Mouse (Mus musculus) cortical plate, adult 2 months (tissue): ENCODE results near the gene Smad9. TPM values are rescaled to one million over a fixed set of nuclear protein-coding genes. Genes with fewer than 3 reads are reported as not detected.
A peak's percentile ranks its signal among the peaks of the same experiment; 100 is the strongest.

ENCODE experiments used
- H3K27ac ChIP-seq: fragments of 200-500 bp; 2 replicates; pipeline ENCODE4 v1.5.1; 2012; ENCODE audit warnings: low read length, control low read depth, inconsistent platforms; ENCODE audit not compliant: insufficient read depth
- H3K4me1 ChIP-seq: fragments of 200-500 bp; 2 replicates; pipeline ENCODE4 v1.6.1; 2011; ENCODE audit warnings: low read length; ENCODE audit not compliant: control insufficient read depth, insufficient read depth
- H3K4me3 ChIP-seq: fragments of 200-500 bp; 2 replicates; pipeline ENCODE4 v1.5.1; 2011; ENCODE audit warnings: mild to moderate bottlenecking, low read length, control low read depth; ENCODE audit not compliant: insufficient read depth
- CTCF ChIP-seq: fragments of 200-500 bp; IDR thresholded peaks from 2 replicates; pipeline ENCODE4 v1.5.1; 2011; ENCODE audit warnings: mild to moderate bottlenecking, control low read depth, low read length; ENCODE audit not compliant: insufficient read depth; ENCODE audit errors: extremely low read depth
- POLR2A ChIP-seq: fragments of 200-500 bp; IDR thresholded peaks from 2 replicates; pipeline ENCODE4 v1.6.1; 2011; ENCODE audit warnings: mild to moderate bottlenecking, low read length, control low read depth; ENCODE audit not compliant: insufficient read depth; ENCODE audit errors: extremely low read depth
- polyA plus RNA-seq: library from polyadenylated mRNA; depleted of rRNA; stranded (reverse); fragments of >200 nt; gene quantifications from 2 replicates; pipeline ENCODE4 v1.2.3, GENCODE M21; 2012

The Smad9 gene
- polyA plus RNA-seq, 1 experiment = 5.3 TPM

DNA sequence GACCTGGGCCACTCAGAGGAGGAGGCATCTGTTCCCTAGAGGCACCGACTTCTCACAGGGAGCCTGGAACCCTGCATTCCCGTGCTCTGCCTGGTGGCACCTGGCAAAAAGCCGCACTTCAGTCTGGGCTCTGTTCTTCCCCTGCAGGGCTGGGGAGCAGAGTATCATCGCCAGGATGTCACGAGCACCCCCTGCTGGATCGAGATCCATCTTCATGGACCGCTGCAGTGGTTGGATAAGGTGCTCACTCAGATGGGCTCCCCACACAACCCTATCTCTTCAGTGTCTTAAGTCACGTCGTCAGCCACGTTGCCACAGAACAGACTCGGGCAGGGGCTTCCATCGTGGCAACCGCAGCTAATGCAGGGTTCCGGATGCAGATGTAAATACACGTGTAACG lies 41.8 kb downstream of the Smad9 start:
- Histone ChIP-seq H3K27ac (no peak overlapping the region), H3K4me1 (no peaks in the 10 kb centered on the region), H3K4me3 (no peak overlapping the region)
- no peak for TF ChIP-seq POLR2A
- TF ChIP-seq CTCF = peak; percentile 60

- no peak for TF ChIP-seq CTCF
- no peak for TF ChIP-seq POLR2A
- Histone ChIP-seq H3K27ac (no peak overlapping the region), H3K4me1 (no peaks in the 10 kb centered on the region), H3K4me3 (no peak overlapping the region)
Observed at GRCm38 (mm10) chr3:54803713-54804112, 48.3 kb downstream of the Smad9 start.

DNA sequence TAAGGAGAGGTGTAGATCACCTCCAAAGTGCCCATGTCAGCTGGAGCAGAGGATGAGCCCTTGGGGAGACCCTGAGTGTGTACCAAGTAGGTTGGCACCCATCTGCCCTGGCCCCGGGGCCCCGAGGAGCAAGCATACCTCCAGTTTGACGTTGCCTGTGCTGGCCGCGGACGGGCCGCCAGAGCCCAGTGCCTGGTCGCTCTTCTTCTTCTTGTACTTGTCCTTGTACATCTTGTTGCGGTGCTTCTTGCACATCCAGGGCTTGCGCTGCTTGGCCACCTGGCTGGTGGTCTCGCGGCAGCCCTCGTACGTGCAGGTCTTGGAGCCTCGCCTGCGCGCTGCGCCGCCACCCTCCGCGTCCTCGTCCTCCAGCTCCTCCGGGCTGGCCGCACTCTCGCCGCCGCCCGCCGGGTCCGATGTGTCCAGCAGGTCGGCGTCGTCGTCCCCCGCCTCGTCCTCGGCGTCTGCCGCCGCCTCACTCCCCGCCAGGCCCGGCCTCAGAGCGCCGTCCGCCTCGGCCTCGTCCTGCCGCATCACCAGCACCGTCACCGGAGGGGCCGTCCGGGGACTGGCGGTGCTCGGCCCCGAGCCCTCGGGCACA lies 51.8 kb downstream of the Smad9 start:
- H3K4me3 ChIP-seq = peak overlapping the region; percentile 92
- H3K4me1 ChIP-seq = no peaks in the 10 kb centered on the region
- TF ChIP-seq CTCF = no peak
- no peak for TF ChIP-seq POLR2A
- H3K27ac ChIP-seq = peak overlapping the region; percentile 84

- peak within 1 kb of the TSS; percentile 92 for H3K4me3 ChIP-seq
- H3K27ac ChIP-seq = peak within 1 kb of the TSS; percentile 84
- H3K4me1 ChIP-seq = no peaks in the 10 kb centered on the region
- TF ChIP-seq POLR2A (peak; percentile 75), CTCF (no peak)
Observed at GRCm38 (mm10) chr3:54807666-54808217, 52.4 kb downstream of the Smad9 start, which contains the start of gene Rfxap. Rfxap (minus strand) TSS chr3:54807791.

DNA sequence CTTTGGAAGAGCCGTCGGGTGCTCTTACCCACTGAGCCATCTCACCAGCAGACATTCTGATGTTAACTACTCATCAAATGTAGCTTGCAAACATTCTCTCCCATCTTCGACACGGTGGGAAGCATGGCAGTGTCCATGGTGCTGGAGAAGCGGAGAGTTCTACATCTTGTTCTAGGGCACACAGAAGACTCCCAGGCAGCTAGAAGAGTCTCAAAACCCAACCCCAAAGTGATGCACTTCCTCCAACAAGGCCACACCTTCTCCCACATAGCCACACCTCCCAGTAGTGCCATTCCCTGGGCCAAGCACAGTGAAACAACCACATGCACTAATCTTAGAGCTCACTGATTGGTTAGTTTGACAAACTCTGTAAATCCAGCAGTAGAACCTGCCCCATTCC lies 53.7 kb downstream of the Smad9 start:
- H3K4me1 ChIP-seq = no peaks in the 10 kb centered on the region
- TF ChIP-seq POLR2A = no peak
- no peak for TF ChIP-seq CTCF
- H3K4me3 ChIP-seq = no peak overlapping the region
- H3K27ac ChIP-seq = no peak overlapping the region

DNA sequence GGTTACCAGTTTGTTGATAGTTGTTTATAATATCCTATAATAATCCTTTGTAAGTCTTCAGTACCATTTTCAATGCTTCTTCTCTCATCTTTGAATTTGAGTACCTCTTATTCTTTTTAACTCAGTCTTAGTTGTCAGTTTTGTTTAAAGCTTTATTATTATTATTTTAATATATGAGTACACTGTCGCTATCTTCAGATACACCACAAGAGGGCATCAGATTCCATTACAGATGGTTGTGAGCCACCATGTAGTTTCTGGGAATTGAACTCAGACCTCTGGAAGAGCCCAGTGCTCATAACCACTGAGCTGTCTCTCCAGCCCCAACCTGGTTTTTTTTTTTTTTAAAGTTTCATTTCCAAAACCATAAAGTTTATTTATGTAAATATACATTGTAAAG lies 56.2 kb downstream of the Smad9 start:
- no peak for TF ChIP-seq CTCF
- TF ChIP-seq POLR2A = no peak
- Histone ChIP-seq H3K4me1 (no peaks in the 10 kb centered on the region), H3K4me3 (no peak overlapping the region), H3K27ac (no peak overlapping the region)

DNA sequence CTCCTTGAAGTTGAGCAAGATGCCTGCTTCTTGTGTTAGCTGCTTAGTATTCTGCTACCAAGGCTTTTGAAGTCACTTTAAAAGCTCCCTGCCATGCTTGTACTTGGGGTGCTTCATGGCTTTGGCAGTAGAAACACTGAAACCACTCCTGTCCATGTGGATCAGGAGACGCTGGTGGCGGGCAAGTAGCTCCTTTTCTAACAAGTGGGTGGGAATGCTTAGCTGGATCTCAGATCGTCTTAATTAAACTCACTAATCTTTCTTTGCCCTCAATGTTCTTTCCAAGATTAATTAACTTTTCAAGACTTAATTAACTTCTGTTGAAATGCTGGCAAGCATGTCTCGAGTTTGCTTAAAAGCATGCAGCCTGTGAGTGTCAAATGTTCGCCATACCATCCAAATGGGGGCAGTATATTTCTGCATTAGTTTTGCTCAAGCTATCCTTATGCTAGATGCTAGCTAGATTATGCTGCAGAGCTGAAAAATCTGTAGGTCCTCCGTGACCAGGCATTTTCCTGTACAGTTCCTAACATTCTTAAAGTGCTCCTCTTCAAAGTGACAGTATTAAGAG lies 58.1 kb downstream of the Smad9 start:
- Histone ChIP-seq H3K4me3 (no peak overlapping the region), H3K27ac (no peak overlapping the region), H3K4me1 (no peaks in the 10 kb centered on the region)
- TF ChIP-seq POLR2A (no peak), CTCF (peak; percentile 28; the same call in 1 of the 2 replicates)

- Histone ChIP-seq H3K27ac (no peak overlapping the region), H3K4me1 (no peaks in the 10 kb centered on the region), H3K4me3 (no peak overlapping the region)
- TF ChIP-seq CTCF (no peak), POLR2A (no peak)
Observed at GRCm38 (mm10) chr3:54814622-54815021, 59.2 kb downstream of the Smad9 start.

DNA sequence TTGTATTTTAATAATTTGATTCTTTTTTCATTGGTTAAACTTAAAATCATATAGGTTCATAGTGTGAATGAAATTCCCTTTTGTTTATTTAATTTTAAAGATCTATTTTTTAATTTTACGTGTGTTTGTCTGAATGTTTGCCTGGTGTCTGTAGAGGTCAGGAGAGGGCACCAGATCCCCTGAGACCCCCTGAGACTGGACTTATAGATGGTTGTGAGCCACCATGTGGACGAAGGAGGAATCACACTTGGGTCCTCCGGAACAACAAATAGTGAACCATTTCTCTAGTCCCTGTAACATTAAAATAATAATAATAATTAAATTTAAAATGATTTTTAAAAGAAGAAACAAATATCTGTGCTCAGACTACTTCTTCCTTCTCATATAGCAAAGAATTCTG lies 59.9 kb downstream of the Smad9 start:
- peak; percentile 79 for TF ChIP-seq CTCF
- TF ChIP-seq POLR2A = no peak
- no peaks in the 10 kb centered on the region for H3K4me1 ChIP-seq
- H3K4me3 ChIP-seq = no peak overlapping the region
- no peak overlapping the region for H3K27ac ChIP-seq

DNA sequence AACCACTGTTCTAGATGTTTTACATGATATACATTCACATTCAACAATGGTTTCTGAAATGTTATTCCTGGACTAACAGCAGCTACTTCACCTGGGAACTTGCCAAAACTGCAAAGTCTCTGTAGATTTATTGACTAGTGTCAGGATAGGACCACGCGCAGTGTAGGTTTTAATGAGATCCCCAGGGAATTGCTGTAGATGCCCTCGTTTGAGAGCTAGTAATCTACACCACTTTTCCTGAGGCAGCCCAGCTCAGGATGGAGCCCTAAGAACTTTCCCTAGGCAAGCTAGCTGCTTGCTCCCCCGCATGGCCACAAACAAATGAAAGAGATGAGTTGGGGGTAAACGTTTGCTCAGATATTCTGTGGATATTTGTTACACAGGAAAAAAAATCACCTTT lies 67.1 kb downstream of the Smad9 start:
- Histone ChIP-seq H3K27ac (no peak overlapping the region), H3K4me3 (no peak overlapping the region), H3K4me1 (no peaks in the 10 kb centered on the region)
- no peak for TF ChIP-seq POLR2A
- no peak for TF ChIP-seq CTCF
